Mouse (Mus musculus): ENCODE results near the gene Tcte3. TPM values are rescaled to one million over a fixed set of nuclear protein-coding genes. Genes with fewer than 3 reads are reported as not detected.
"Not testable (repeated sequence)": the region's sequence is repeated elsewhere in the genome, so short reads cannot be mapped to it uniquely, and the experiment has no call there.

The Tcte3 gene
- polyA plus RNA-seq (2015; fragmentation: Nextera tagmentation; extraction: Ambion mirVana): 3.7 and 5.2 TPM in 2 replicates

GRCm38 (mm10) chr17:15041175-15041729 is at the start of gene Tcte3, which contains the start of the genes Ermard and Gm3448:
Gene Tcte3 (minus strand): TSS chr17:15041488.
Gene Ermard (plus strand): TSS chr17:15041208.
Gene Gm3448 (minus strand): TSS chr17:15041537.
- not testable (repeated sequence) for H3K27me3 ChIP-seq (ENCODE audit: insufficient read depth, low read length); H3K4me2 ChIP-seq (ENCODE audit: low read depth, low read length); H3K9me3 ChIP-seq (ENCODE audit: low read length); H3K9ac ChIP-seq (replicated peaks); DNase-seq; H3K4me3 ChIP-seq (ENCODE audit: low read depth, low read length); H3K36me3 ChIP-seq (replicated peaks; ENCODE audit: insufficient read depth, low read length); H3K27ac ChIP-seq (ENCODE audit: low read depth); H3K4me1 ChIP-seq (ENCODE audit: insufficient read depth)
- WGBS (ENCODE audit: insufficient replicate concordance): 0% methylated on average over 8 of the region's 56 CpGs
- ATAC-seq: peak; percentile 97

GRCm38 (mm10) chr17:15088591-15089001 is 47.3 kb upstream of the Tcte3 start:
- DNase-seq (no peak), ATAC-seq (no peak)
- Histone ChIP-seq H3K4me3 (ENCODE audit: low read depth, low read length) (no peak overlapping the region), H3K27me3 (ENCODE audit: insufficient read depth, low read length) (no peaks in the 10 kb centered on the region), H3K9ac (replicated peaks) (no peak overlapping the region), H3K4me2 (ENCODE audit: low read depth, low read length) (no peak overlapping the region), H3K36me3 (replicated peaks; ENCODE audit: insufficient read depth, low read length) (no peaks in the 10 kb centered on the region), H3K27ac (ENCODE audit: low read depth) (no peak overlapping the region), H3K4me1 (ENCODE audit: insufficient read depth) (peaks cover 17% of the 10 kb centered on the region), H3K9me3 (ENCODE audit: low read length) (no peaks in the 10 kb centered on the region)
- 46% methylated on average over 8 of the region's 8 CpGs for WGBS (ENCODE audit: insufficient replicate concordance)
- TF ChIP-seq EP300 (IDR thresholded peaks at IDR 0.05; ENCODE audit: low read depth) (no peak), CTCF (IDR thresholded peaks at IDR 0.05; ENCODE audit: low read depth) (no peak)

GRCm38 (mm10) chr17:15088166-15088565 is 46.9 kb upstream of the Tcte3 start:
- H3K4me2 ChIP-seq (ENCODE audit: low read depth, low read length): no peak overlapping the region
- WGBS (ENCODE audit: insufficient replicate concordance): 50% methylated on average over 2 of the region's 2 CpGs
- H3K9ac ChIP-seq (replicated peaks): no peak overlapping the region
- no peak for TF ChIP-seq EP300 (IDR thresholded peaks at IDR 0.05; ENCODE audit: low read depth)
- TF ChIP-seq CTCF (IDR thresholded peaks at IDR 0.05; ENCODE audit: low read depth): no peak
- H3K9me3 ChIP-seq (ENCODE audit: low read length): no peaks in the 10 kb centered on the region
- ATAC-seq: no peak
- no peak overlapping the region for H3K27ac ChIP-seq (ENCODE audit: low read depth)
- H3K36me3 ChIP-seq (replicated peaks; ENCODE audit: insufficient read depth, low read length): no peaks in the 10 kb centered on the region
- no peak overlapping the region for H3K4me3 ChIP-seq (ENCODE audit: low read depth, low read length)
- peaks cover 19% of the 10 kb centered on the region for H3K4me1 ChIP-seq (ENCODE audit: insufficient read depth)
- DNase-seq: no peak
- H3K27me3 ChIP-seq (ENCODE audit: insufficient read depth, low read length): no peaks in the 10 kb centered on the region

GRCm38 (mm10) chr17:15085006-15085405 is 43.7 kb upstream of the Tcte3 start:
- Histone ChIP-seq H3K36me3 (replicated peaks; ENCODE audit: insufficient read depth, low read length) (no peaks in the 10 kb centered on the region), H3K4me2 (ENCODE audit: low read depth, low read length) (peak overlapping the region; percentile 27; the same call in 1 of the 2 replicates), H3K27me3 (ENCODE audit: insufficient read depth, low read length) (no peaks in the 10 kb centered on the region), H3K4me1 (ENCODE audit: insufficient read depth) (peaks cover 19% of the 10 kb centered on the region), H3K9ac (replicated peaks) (no peak overlapping the region), H3K27ac (ENCODE audit: low read depth) (no peak overlapping the region), H3K9me3 (ENCODE audit: low read length) (no peaks in the 10 kb centered on the region), H3K4me3 (ENCODE audit: low read depth, low read length) (no peak overlapping the region)
- WGBS (ENCODE audit: insufficient replicate concordance): 63% methylated on average over 2 of the region's 2 CpGs
- ATAC-seq: 0 out of 2 replicates have a peak, but pooled peaks have one; percentile 8
- no peak for DNase-seq
- TF ChIP-seq CTCF (IDR thresholded peaks at IDR 0.05; ENCODE audit: low read depth): no peak
- no peak for TF ChIP-seq EP300 (IDR thresholded peaks at IDR 0.05; ENCODE audit: low read depth)

- Histone ChIP-seq H3K9me3 (ENCODE audit: low read length) (no peaks in the 10 kb centered on the region), H3K4me2 (ENCODE audit: low read depth, low read length) (peak overlapping the region; percentile 27), H3K36me3 (replicated peaks; ENCODE audit: insufficient read depth, low read length) (no peaks in the 10 kb centered on the region), H3K4me3 (ENCODE audit: low read depth, low read length) (no peak overlapping the region), H3K9ac (replicated peaks) (no peak overlapping the region), H3K4me1 (ENCODE audit: insufficient read depth) (peaks cover 19% of the 10 kb centered on the region), H3K27me3 (ENCODE audit: insufficient read depth, low read length) (no peaks in the 10 kb centered on the region), H3K27ac (ENCODE audit: low read depth) (0 out of 2 replicates have a peak overlapping the region, but pooled peaks have one; percentile 22)
- DNase-seq (peak; percentile 45), ATAC-seq (peak; percentile 93)
- TF ChIP-seq CTCF (IDR thresholded peaks at IDR 0.05; ENCODE audit: low read depth) (no peak), EP300 (IDR thresholded peaks at IDR 0.05; ENCODE audit: low read depth) (peak; percentile 86)
- 38% methylated on average over 13 of the region's 13 CpGs for WGBS (ENCODE audit: insufficient replicate concordance)
Measured at GRCm38 (mm10) chr17:15084226-15084848, 43.0 kb upstream of the Tcte3 start.

- H3K4me3 ChIP-seq (ENCODE audit: low read depth, low read length): no peak overlapping the region
- H3K27me3 ChIP-seq (ENCODE audit: insufficient read depth, low read length): no peaks in the 10 kb centered on the region
- no peak for DNase-seq
- H3K36me3 ChIP-seq (replicated peaks; ENCODE audit: insufficient read depth, low read length): no peaks in the 10 kb centered on the region
- no peak overlapping the region for H3K27ac ChIP-seq (ENCODE audit: low read depth)
- no peak for TF ChIP-seq EP300 (IDR thresholded peaks at IDR 0.05; ENCODE audit: low read depth)
- TF ChIP-seq CTCF (IDR thresholded peaks at IDR 0.05; ENCODE audit: low read depth): no peak
- peak; percentile 68 for ATAC-seq
- H3K9ac ChIP-seq (replicated peaks): no peak overlapping the region
- WGBS (ENCODE audit: insufficient replicate concordance): 19% methylated on average over 2 of the region's 2 CpGs
- H3K4me1 ChIP-seq (ENCODE audit: insufficient read depth): peaks cover 13% of the 10 kb centered on the region; the same call in 1 of the 2 replicates
- no peaks in the 10 kb centered on the region for H3K9me3 ChIP-seq (ENCODE audit: low read length)
- no peak overlapping the region for H3K4me2 ChIP-seq (ENCODE audit: low read depth, low read length)
Measured at GRCm38 (mm10) chr17:15077536-15077935, 36.2 kb upstream of the Tcte3 start.
